Mouse (Mus musculus): ENCODE data around the gene Tmem129. TPM values are rescaled to one million over a fixed set of nuclear protein-coding genes. Genes with fewer than 3 reads are reported as not detected.

Gene Tmem129
- polyA plus RNA-seq, 1 experiment, result 50.1 TPM

DNA sequence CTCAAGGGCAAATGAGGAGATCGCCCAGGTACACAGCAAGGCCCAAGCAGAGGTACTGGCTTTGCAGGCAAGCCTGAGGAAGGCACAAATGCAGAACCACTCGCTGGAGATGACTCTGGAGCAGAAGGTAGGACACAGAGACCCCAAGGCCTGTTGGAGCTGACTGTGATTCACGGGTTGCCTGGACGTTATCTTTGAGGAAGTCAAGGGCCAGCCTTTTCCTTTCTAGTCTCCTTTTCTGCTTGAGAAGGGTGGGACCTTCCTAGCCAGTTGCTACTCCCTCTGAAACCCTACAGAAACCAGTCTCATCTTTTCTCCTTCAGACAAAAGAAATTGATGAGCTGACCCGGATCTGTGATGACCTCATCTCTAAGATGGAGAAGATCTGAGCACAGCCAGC, 13.4 kb upstream of the Tmem129 start:
- H3K4me1 ChIP-seq (ENCODE audit: control insufficient read depth, insufficient read depth, low read length), result no peaks in the 10 kb centered on the region
- WGBS, result 85% methylated on average over 5 of the region's 5 CpGs
- H3K4me3 ChIP-seq (replicated peaks; ENCODE audit: insufficient read depth, low read depth, low read length), result no peak overlapping the region
- no peak overlapping the region for H3K27ac ChIP-seq (ENCODE audit: insufficient read depth, low read length)
- DNase-seq, result no peak
- H3K27me3 ChIP-seq (ENCODE audit: control insufficient read depth, insufficient read depth, low read length), result no peaks in the 10 kb centered on the region
- TF ChIP-seq POLR2A (IDR thresholded peaks at IDR 0.05; ENCODE audit: borderline replicate concordance, insufficient read depth, low read length) (no peak), CTCF (IDR thresholded peaks at IDR 0.05; ENCODE audit: borderline replicate concordance, insufficient read depth, low read depth, low read length) (no peak)

DNA sequence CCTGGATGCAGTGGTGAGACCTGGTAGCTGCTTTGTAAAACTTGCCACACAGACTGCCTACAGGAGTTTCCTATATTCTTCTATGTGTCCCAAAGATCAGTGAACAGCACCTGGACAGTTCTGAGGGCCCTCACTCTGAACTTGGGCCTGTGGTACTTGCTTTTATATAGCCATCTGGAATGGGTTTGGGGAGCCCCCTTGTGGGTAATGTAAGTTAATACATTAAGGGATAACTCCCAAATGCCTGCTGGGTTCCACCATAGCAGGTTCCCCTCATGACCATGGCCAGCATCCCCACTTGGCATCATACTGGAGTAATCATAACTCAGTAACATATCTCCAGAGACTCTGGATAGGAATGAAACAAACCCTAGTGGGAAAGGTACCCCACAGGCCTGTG, 10.0 kb upstream of the Tmem129 start:
- TF ChIP-seq POLR2A (IDR thresholded peaks at IDR 0.05; ENCODE audit: borderline replicate concordance, insufficient read depth, low read length) (no peak), CTCF (IDR thresholded peaks at IDR 0.05; ENCODE audit: borderline replicate concordance, insufficient read depth, low read depth, low read length) (peak; percentile 17; the same call in 1 of the 2 replicates)
- DNase-seq, result no peak
- H3K27me3 ChIP-seq (ENCODE audit: control insufficient read depth, insufficient read depth, low read length), result no peaks in the 10 kb centered on the region
- no peak overlapping the region for H3K27ac ChIP-seq (ENCODE audit: insufficient read depth, low read length)
- H3K4me3 ChIP-seq (replicated peaks; ENCODE audit: insufficient read depth, low read depth, low read length), result no peak overlapping the region
- no peaks in the 10 kb centered on the region for H3K4me1 ChIP-seq (ENCODE audit: control insufficient read depth, insufficient read depth, low read length)

DNA sequence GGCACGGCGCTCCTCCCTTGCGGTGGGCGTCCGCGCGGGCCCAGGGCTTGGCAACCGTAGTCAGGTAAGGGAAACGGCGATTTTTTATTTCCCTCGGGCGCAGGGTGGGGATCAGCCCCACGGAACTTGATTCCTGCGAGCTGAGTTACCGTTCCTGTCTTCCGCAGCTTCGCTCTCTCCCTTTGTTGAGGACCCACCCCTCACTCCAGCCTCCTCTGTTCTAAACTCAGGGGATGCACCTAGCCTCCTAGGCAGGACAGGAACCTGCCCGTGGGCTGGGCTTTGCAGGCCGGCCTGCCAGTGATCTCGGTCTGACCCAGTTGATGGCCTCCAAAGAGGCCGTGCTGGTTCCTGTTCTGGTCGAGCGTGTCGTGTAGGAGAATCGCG, 441 bp upstream of the Tmem129 start:
- DNase-seq, result no peak
- no peaks in the 10 kb centered on the region for H3K27me3 ChIP-seq (ENCODE audit: control insufficient read depth, insufficient read depth, low read length)
- WGBS, result under 1% methylated on average over 26 of the region's 26 CpGs
- TF ChIP-seq POLR2A (IDR thresholded peaks at IDR 0.05; ENCODE audit: borderline replicate concordance, insufficient read depth, low read length) (no peak), CTCF (IDR thresholded peaks at IDR 0.05; ENCODE audit: borderline replicate concordance, insufficient read depth, low read depth, low read length) (no peak)
- peaks cover 8% of the 10 kb centered on the region for H3K4me1 ChIP-seq (ENCODE audit: control insufficient read depth, insufficient read depth, low read length)
- H3K4me3 ChIP-seq (replicated peaks; ENCODE audit: insufficient read depth, low read depth, low read length), result peak overlapping the region; percentile 79
- H3K27ac ChIP-seq (ENCODE audit: insufficient read depth, low read length), result no peak overlapping the region

DNA sequence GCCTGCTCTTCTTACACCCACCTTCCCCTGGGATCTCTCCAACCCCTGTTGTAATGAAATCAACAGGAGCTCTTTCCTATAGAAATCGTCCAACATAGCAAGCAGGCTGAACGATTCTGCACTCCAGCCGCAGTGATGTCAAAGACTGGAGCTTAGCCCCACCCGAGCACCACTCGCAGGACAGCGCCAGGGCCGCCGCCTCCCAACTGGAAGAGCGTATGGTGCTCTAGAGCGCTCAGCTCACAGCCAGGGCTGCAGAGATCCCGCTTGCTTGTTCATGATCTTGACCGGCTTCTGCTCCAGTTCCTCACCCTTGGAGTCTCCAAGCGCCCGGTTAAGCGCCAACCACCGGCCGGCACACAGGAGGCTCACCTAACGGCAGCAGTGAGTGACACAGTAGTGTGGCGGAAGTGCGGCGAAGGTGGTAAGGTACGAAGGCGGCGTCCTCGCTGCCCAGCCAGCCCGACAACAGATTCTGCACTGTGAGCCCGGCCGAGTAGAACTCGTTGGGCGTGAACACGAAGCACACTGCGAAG, 897 bp downstream of the Tmem129 start:
- Histone ChIP-seq H3K4me1 (ENCODE audit: control insufficient read depth, insufficient read depth, low read length) (peaks cover 8% of the 10 kb centered on the region), H3K4me3 (replicated peaks; ENCODE audit: insufficient read depth, low read depth, low read length) (peak overlapping the region; percentile 96), H3K27me3 (ENCODE audit: control insufficient read depth, insufficient read depth, low read length) (no peaks in the 10 kb centered on the region), H3K27ac (ENCODE audit: insufficient read depth, low read length) (peak overlapping the region; percentile 78)
- no peak for DNase-seq
- TF ChIP-seq CTCF (IDR thresholded peaks at IDR 0.05; ENCODE audit: borderline replicate concordance, insufficient read depth, low read depth, low read length) (no peak), POLR2A (IDR thresholded peaks at IDR 0.05; ENCODE audit: borderline replicate concordance, insufficient read depth, low read length) (no peak)
- WGBS, result under 1% methylated on average over 32 of the region's 32 CpGs

DNA sequence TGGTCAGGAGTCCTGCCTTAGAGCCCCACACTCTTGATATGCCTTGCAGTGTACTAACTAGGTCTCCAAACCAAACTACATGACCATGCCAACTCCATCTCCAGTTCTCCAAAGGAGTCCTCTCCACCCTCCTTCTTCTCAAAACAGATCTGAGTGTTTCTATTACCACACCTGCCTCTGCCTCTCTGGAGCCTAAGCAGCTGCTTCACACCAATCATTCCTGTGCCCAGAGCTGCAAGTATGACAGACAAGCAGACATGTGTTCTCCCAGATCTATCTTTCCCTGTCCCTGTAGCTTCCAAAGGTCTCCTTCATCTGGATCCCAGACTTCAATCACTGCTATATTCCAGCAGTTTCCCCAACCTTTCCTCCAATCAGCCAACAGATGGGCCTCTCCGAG, 1.5 kb downstream of the Tmem129 start:
- DNase-seq, result no peak
- 3% methylated on average over 1 of the region's 1 CpGs for WGBS
- no peaks in the 10 kb centered on the region for H3K27me3 ChIP-seq (ENCODE audit: control insufficient read depth, insufficient read depth, low read length)
- peak overlapping the region; percentile 78; the same call in 1 of the 2 replicates for H3K27ac ChIP-seq (ENCODE audit: insufficient read depth, low read length)
- peaks cover 8% of the 10 kb centered on the region for H3K4me1 ChIP-seq (ENCODE audit: control insufficient read depth, insufficient read depth, low read length)
- TF ChIP-seq CTCF (IDR thresholded peaks at IDR 0.05; ENCODE audit: borderline replicate concordance, insufficient read depth, low read depth, low read length), result no peak
- peak overlapping the region; percentile 96 for H3K4me3 ChIP-seq (replicated peaks; ENCODE audit: insufficient read depth, low read depth, low read length)

DNA sequence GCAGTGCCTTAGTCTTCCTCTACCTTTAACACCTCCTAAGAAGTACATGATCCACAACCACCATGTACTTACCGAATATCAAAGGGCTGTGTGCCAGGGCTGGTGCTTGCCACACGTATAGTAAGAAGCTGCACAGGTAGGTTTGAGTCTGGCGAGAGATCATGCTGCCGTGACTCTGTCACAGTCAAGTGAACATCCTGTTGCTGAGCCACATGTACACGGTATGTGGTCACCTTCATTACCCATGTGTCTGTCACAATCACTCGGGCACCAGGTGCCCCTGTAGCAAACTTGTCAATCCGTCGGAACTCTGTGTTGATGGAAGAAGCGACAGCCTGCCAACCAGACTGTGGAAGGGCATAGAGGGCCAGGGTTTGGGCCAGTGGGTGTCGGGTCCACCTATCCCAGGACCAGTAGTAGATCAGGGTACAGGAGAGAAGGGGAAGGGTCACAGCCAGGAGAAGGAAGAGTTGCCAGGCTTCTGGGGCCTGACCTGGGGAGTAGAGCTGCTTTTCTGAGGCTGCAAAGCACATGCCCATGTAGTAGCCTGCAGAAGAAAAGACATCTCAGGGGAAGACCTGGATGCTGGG, 2.9 kb downstream of the Tmem129 start:
- Histone ChIP-seq H3K27me3 (ENCODE audit: control insufficient read depth, insufficient read depth, low read length) (no peaks in the 10 kb centered on the region), H3K27ac (ENCODE audit: insufficient read depth, low read length) (no peak overlapping the region), H3K4me3 (replicated peaks; ENCODE audit: insufficient read depth, low read depth, low read length) (no peak overlapping the region), H3K4me1 (ENCODE audit: control insufficient read depth, insufficient read depth, low read length) (peaks cover 8% of the 10 kb centered on the region)
- 83% methylated on average over 10 of the region's 10 CpGs for WGBS
- DNase-seq, result no peak
- TF ChIP-seq CTCF (IDR thresholded peaks at IDR 0.05; ENCODE audit: borderline replicate concordance, insufficient read depth, low read depth, low read length) (no peak), POLR2A (IDR thresholded peaks at IDR 0.05; ENCODE audit: borderline replicate concordance, insufficient read depth, low read length) (no peak)

DNA sequence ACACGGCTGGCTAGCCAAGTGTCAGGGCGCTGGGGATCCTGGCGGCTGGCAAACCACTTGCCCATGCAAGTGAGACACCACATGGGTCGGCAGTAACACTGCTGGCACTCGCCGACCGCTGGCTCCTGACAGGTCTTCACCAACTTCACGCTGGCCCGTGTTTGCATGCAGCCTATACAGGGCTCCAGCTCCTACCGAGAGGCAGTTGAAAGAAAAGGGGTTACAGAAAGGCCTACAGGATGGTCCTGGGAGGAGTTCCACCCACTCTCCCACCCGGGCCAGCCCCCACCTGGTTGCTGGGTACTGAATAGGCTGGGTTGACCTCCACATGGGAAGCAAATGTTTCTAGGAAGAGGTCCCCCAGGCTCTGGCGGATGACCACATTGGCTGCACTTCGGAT, 3.8 kb downstream of the Tmem129 start:
- Histone ChIP-seq H3K4me3 (replicated peaks; ENCODE audit: insufficient read depth, low read depth, low read length) (no peak overlapping the region), H3K27ac (ENCODE audit: insufficient read depth, low read length) (no peak overlapping the region), H3K4me1 (ENCODE audit: control insufficient read depth, insufficient read depth, low read length) (peaks cover 8% of the 10 kb centered on the region), H3K27me3 (ENCODE audit: control insufficient read depth, insufficient read depth, low read length) (no peaks in the 10 kb centered on the region)
- WGBS, result 80% methylated on average over 13 of the region's 13 CpGs
- DNase-seq, result peak in 1 of 2 experiments; percentile 20
- TF ChIP-seq POLR2A (IDR thresholded peaks at IDR 0.05; ENCODE audit: borderline replicate concordance, insufficient read depth, low read length), result no peak
- no peak for TF ChIP-seq CTCF (IDR thresholded peaks at IDR 0.05; ENCODE audit: borderline replicate concordance, insufficient read depth, low read depth, low read length)

DNA sequence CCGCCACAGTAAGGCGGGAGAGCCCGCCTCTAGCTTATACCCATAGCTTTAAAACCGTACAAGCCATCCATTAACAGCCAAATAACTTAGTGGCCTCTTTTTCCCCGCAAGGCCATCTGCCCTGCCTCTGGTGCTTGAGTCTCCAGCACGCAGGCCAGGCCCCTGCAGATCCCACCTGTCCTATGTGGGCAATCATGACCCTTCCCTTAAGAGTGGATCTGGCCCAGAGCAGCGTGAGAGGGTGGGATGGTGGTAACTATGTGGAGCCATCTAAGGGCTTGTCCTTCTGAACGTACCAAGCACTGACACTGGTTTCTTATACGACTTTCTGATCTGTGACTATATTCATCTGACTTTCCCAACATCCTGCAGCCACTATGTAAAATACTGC, 5.4 kb downstream of the Tmem129 start:
- no peaks in the 10 kb centered on the region for H3K27me3 ChIP-seq (ENCODE audit: control insufficient read depth, insufficient read depth, low read length)

More for the DNA sequence above, 5.4 kb downstream of the Tmem129 start:
- Histone ChIP-seq H3K27ac (ENCODE audit: insufficient read depth, low read length) (no peak overlapping the region), H3K4me3 (replicated peaks; ENCODE audit: insufficient read depth, low read depth, low read length) (peak overlapping the region; percentile 53), H3K4me1 (ENCODE audit: control insufficient read depth, insufficient read depth, low read length) (peaks cover 8% of the 10 kb centered on the region)
- WGBS, result 3% methylated on average over 9 of the region's 9 CpGs
- DNase-seq, result no peak
- TF ChIP-seq CTCF (IDR thresholded peaks at IDR 0.05; ENCODE audit: borderline replicate concordance, insufficient read depth, low read depth, low read length) (no peak), POLR2A (IDR thresholded peaks at IDR 0.05; ENCODE audit: borderline replicate concordance, insufficient read depth, low read length) (0 out of 2 replicates have a peak, but pooled peaks have one; percentile 11)
